Mouse (Mus musculus): Measurements from ENCODE around the gene Styx. TPM values are rescaled to one million over a fixed set of nuclear protein-coding genes. Genes with fewer than 3 reads are reported as not detected.

Gene Styx
- total RNA-seq, 2 experiments from 2014 or later, result 60.3 to 61.5 TPM

DNA sequence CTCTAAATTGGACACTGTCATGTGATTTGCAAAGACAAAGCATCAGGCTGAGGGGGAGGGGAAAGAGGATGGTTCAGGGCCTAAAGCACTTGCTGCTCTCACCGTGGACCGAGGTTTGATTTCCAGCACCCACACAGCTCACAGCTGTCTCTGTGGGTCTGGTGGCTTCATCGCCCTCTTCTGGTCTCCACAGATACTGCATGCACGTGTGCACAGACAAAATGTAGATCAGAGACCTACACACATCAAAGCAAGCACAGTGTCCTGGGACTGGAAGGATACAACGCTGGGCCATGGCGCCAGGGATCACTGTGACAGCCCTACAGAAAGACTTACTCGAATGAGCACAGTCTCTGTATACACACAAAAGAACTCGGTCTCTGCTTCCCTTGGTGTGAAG, 118.6 kb downstream of the Styx start:
- no peak for DNase-seq

Small RNA genes lying within 50 kb of the gene (microRNA-seq; reads per million reads assigned to microRNA genes)
- gene Gm25353, result 0 reads per million in 2 experiments

Other genes starting within 250 kb of the Styx start
- gene Gpr137c, start 131.4 kb upstream of the Styx start, total RNA-seq (2021), result 1 to 10 TPM; 1.6 to 2.3 TPM
- gene Txndc16, start 130.8 kb upstream of the Styx start, total RNA-seq (2021), result 1 to 10 TPM; 8.3 to 9.8 TPM
- gene Ero1l, start 32.3 kb upstream of the Styx start, total RNA-seq (2021), result 10 to 100 TPM in 1 of 2 experiments, 1 to 10 TPM in 1; 9.2 to 13.9 TPM
- 100 to 1,000 TPM; 119 to 125 TPM for gene Psmc6, start 21.3 kb upstream of the Styx start, total RNA-seq (2021)
- gene Gnpnat1, start 53.8 kb downstream of the Styx start, total RNA-seq (2021), result 10 to 100 TPM; 11.5 to 14.8 TPM
- 100 to 1,000 TPM; 207 to 241 TPM for gene Fermt2, start 179.0 kb downstream of the Styx start, total RNA-seq (2021)

Data from gastrocnemius, postnatal 10 days (tissue).